Mouse (Mus musculus): ENCODE measurements around the gene Nbas.

Gene Nbas

GRCm38 (mm10) chr12:13452050-13452449, 183.1 kb downstream of the Nbas start:
- DNase-seq (ENCODE audit: low read depth, low spot score): no peak
- Histone ChIP-seq H3K27me3 (ENCODE audit: control insufficient read depth, insufficient read depth, low read length, poor library complexity, severe bottlenecking) (no peaks in the 10 kb centered on the region), H3K36me3 (ENCODE audit: control insufficient read depth, insufficient read depth, low read length, poor library complexity, severe bottlenecking) (no peaks in the 10 kb centered on the region)

- no peak for DNase-seq (ENCODE audit: low read depth, low spot score)
- Histone ChIP-seq H3K27me3 (ENCODE audit: control insufficient read depth, insufficient read depth, low read length, poor library complexity, severe bottlenecking) (no peaks in the 10 kb centered on the region), H3K36me3 (ENCODE audit: control insufficient read depth, insufficient read depth, low read length, poor library complexity, severe bottlenecking) (no peaks in the 10 kb centered on the region; the same call in 1 of the 2 replicates)
Observed at GRCm38 (mm10) chr12:13460223-13460853, 191.4 kb downstream of the Nbas start.

DNA sequence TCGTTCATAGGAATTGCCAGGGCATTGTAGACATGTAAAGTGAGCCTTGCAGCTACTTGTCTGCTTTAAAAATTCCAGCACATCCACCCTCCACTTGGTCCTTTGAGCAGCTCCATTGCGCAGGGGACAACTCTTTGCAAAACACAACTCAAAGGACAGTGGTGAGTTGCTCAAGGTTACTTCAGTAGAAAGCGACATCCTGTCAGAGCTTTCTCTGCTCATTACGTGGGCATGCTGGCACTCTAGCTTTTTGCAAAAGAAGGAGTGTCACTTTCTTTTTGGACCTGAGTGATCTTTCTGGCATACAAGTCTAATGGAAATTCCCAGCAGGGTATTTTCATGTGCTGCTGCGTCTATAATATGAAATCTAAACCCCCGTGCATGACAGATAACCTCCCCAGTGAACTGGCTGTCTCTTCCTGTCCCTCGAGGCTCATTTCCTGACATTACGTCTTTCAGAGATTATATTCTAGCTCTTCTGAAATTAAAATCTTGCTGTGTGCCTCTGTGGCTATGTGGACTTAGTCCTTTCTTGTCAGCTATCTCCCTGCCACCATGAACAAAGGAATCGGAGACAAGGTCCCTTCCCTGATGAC, 192.7 kb downstream of the Nbas start:
- Histone ChIP-seq H3K27me3 (ENCODE audit: control insufficient read depth, insufficient read depth, low read length, poor library complexity, severe bottlenecking) (no peaks in the 10 kb centered on the region), H3K36me3 (ENCODE audit: control insufficient read depth, insufficient read depth, low read length, poor library complexity, severe bottlenecking) (no peaks in the 10 kb centered on the region; the same call in 1 of the 2 replicates)
- DNase-seq (ENCODE audit: low read depth, low spot score): no peak

- H3K36me3 ChIP-seq (ENCODE audit: control insufficient read depth, insufficient read depth, low read length, poor library complexity, severe bottlenecking): no peaks in the 10 kb centered on the region; the same call in 1 of the 2 replicates
- no peaks in the 10 kb centered on the region for H3K27me3 ChIP-seq (ENCODE audit: control insufficient read depth, insufficient read depth, low read length, poor library complexity, severe bottlenecking)
- no peak for DNase-seq (ENCODE audit: low read depth, low spot score)
Observed at GRCm38 (mm10) chr12:13462397-13462796, 193.5 kb downstream of the Nbas start.

DNA sequence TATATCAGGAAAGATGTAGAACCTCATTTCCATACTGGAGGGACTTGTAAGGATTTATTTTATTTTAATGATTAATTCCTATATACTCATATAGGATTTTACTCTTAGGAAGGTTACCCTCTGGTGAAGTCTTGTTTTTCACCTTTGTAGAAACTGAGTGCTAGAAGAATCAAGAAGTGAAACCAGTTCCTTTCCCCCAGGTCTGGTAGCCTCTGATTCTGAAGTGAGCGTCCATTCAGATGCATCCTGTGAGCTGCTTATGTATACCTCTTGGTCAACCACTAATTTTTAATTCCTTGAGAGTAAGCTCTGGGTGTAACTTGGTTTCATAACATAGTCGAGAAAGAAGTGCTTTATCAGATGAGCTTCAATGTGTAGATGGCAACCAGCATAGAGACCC, 196.6 kb downstream of the Nbas start:
- peak; percentile 39 for DNase-seq (ENCODE audit: low read depth, low spot score)
- no peaks in the 10 kb centered on the region for H3K36me3 ChIP-seq (ENCODE audit: control insufficient read depth, insufficient read depth, low read length, poor library complexity, severe bottlenecking)

DNA sequence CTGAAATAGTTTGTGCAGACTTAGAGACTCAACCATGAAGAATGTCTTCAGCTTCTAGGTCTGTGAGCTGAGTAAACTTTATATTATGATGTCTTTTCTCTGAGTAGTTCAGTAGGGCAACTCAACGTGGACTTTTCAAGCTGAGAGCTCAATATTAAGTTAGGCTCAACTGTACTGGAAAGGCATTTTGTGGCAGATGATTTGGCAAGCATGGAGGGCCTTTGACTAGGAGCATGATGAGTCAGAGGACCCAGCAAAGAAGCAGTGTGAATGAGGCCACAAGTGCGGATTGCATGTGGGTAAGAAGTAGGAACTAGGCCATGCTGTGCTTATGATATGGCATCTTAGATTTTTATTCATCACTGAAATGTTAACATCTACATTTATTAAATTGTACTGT, 205.9 kb downstream of the Nbas start:
- DNase-seq (ENCODE audit: low read depth, low spot score): no peak
- Histone ChIP-seq H3K27me3 (ENCODE audit: control insufficient read depth, insufficient read depth, low read length, poor library complexity, severe bottlenecking) (no peaks in the 10 kb centered on the region), H3K36me3 (ENCODE audit: control insufficient read depth, insufficient read depth, low read length, poor library complexity, severe bottlenecking) (peaks cover 2% of the 10 kb centered on the region; the same call in 1 of the 2 replicates)

More for the DNA sequence above, 196.6 kb downstream of the Nbas start:
- H3K27me3 ChIP-seq (ENCODE audit: control insufficient read depth, insufficient read depth, low read length, poor library complexity, severe bottlenecking): no peaks in the 10 kb centered on the region

DNA sequence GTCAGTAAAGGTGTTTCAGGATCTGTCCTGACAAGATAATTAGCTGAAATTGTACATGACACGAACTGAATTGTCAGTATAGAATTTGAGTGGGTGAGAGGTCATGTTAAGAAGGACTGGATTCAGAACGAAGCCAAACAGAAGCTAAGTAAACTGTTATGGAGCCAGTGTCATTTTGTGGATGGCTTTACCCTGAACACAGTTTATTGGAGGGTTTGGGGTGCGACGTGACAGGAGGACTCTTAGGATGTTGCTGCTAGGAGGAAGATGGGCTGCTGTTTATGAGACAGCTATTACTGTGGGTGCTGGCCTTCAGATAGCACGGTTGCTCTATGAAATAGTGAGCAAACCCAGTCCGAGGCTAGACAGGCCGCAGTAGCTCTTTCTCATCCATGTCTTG, 210.2 kb downstream of the Nbas start:
- no peak for DNase-seq (ENCODE audit: low read depth, low spot score)
- Histone ChIP-seq H3K27me3 (ENCODE audit: control insufficient read depth, insufficient read depth, low read length, poor library complexity, severe bottlenecking) (no peaks in the 10 kb centered on the region), H3K36me3 (ENCODE audit: control insufficient read depth, insufficient read depth, low read length, poor library complexity, severe bottlenecking) (no peaks in the 10 kb centered on the region)

DNA sequence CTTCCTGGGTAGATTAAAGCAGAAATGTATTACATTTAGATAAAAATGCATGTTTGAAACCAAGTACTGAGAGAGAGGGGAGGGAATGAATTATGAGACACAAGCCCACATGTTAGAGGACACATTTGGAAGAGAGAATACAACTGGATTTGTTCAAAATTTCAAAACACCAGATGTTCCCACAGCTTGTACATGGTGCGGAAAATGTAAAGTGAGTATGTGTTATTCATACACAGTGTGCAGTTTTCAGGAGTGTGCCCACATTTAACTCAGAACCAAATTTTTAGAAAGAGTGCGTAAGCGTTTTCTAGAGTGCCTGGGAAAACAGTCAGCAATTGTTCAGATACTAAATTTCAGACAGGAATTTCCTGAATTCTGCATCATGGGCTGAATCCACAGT, 217.3 kb downstream of the Nbas start:
- Histone ChIP-seq H3K27me3 (ENCODE audit: control insufficient read depth, insufficient read depth, low read length, poor library complexity, severe bottlenecking) (no peaks in the 10 kb centered on the region), H3K36me3 (ENCODE audit: control insufficient read depth, insufficient read depth, low read length, poor library complexity, severe bottlenecking) (no peaks in the 10 kb centered on the region)
- DNase-seq (ENCODE audit: low read depth, low spot score): no peak

DNA sequence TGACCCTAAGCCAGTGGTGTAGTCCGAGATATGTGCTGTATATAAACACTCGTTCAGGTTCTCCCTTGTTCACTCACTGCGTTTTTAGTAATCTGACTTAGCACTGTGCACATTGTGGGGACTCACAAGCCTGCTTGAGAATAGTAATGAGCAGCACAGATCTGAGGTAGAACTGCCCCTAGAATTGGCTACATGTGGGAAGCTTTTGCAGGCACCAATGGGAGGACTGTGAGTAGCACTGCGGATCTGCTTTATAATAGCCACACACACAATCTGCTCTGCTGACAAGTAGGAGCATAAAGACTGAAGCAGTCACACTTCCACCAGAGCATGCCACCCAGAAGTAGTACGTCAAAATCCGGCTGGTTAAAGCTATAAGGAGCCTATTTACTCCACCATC, 228.3 kb downstream of the Nbas start:
- no peaks in the 10 kb centered on the region for H3K36me3 ChIP-seq (ENCODE audit: control insufficient read depth, insufficient read depth, low read length, poor library complexity, severe bottlenecking)
- no peaks in the 10 kb centered on the region for H3K27me3 ChIP-seq (ENCODE audit: control insufficient read depth, insufficient read depth, low read length, poor library complexity, severe bottlenecking)
- no peak for DNase-seq (ENCODE audit: low read depth, low spot score)

DNA sequence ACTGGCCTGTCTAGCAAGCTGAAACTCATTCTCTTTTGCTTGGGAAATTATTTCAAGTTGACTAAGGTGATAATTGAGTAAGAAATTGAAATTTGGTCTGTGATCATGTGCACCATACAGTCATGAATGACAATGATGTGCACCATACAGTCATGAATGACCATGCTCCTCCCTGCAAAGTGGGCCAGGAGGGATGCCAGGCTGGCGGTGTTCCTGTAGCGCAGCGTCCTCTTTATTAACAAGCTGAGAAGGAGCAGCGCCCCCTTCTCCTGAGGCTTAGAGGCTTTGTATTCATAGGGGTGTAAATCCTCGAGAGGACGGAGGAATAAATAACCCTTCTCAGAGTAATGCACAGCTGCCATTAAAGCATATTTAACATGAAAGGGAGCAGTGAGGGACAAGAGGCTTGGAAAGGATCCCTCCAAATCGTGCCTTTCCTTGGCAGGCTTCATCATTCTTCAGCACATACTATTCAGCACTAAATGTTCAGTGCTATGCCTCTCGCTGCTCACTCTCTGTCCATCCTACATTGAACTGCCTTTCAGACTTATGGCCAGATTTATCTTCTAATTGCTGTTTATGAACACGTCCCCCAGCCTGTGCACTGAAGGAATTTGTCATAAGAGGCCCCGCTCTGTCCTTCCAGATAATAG, 230.4 kb downstream of the Nbas start:
- Histone ChIP-seq H3K27me3 (ENCODE audit: control insufficient read depth, insufficient read depth, low read length, poor library complexity, severe bottlenecking) (no peaks in the 10 kb centered on the region), H3K36me3 (ENCODE audit: control insufficient read depth, insufficient read depth, low read length, poor library complexity, severe bottlenecking) (no peaks in the 10 kb centered on the region)
- no peak for DNase-seq (ENCODE audit: low read depth, low spot score)

DNA sequence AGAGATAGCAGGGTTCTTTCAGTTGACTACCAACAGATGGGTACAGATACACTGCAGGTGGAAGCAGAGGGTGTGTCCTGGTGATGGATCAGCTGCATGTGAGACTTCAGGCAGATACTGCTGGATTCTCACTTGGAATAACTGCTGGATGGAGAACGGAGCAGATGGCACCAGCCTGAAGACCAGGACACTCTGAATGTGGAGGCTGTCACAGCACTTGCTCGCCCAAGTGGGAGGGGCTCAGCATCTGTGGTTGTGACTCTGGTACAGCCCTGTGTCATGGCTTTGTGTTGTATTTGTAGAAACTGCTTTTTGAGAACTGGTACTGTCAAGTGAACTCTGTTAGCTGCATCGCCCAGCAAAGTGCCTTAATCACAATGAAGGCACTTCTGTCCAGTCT, 231.3 kb downstream of the Nbas start:
- H3K36me3 ChIP-seq (ENCODE audit: control insufficient read depth, insufficient read depth, low read length, poor library complexity, severe bottlenecking): no peaks in the 10 kb centered on the region
- no peak for DNase-seq (ENCODE audit: low read depth, low spot score)
- H3K27me3 ChIP-seq (ENCODE audit: control insufficient read depth, insufficient read depth, low read length, poor library complexity, severe bottlenecking): no peaks in the 10 kb centered on the region

- H3K36me3 ChIP-seq (ENCODE audit: control insufficient read depth, insufficient read depth, low read length, poor library complexity, severe bottlenecking): no peaks in the 10 kb centered on the region
- DNase-seq (ENCODE audit: low read depth, low spot score): no peak
- H3K27me3 ChIP-seq (ENCODE audit: control insufficient read depth, insufficient read depth, low read length, poor library complexity, severe bottlenecking): no peaks in the 10 kb centered on the region
Observed at GRCm38 (mm10) chr12:13504771-13505444, 236.0 kb downstream of the Nbas start.

- H3K27me3 ChIP-seq (ENCODE audit: control insufficient read depth, insufficient read depth, low read length, poor library complexity, severe bottlenecking): no peaks in the 10 kb centered on the region
- H3K36me3 ChIP-seq (ENCODE audit: control insufficient read depth, insufficient read depth, low read length, poor library complexity, severe bottlenecking): no peaks in the 10 kb centered on the region; the same call in 1 of the 2 replicates
- DNase-seq (ENCODE audit: low read depth, low spot score): no peak
Observed at GRCm38 (mm10) chr12:13518082-13518481, 249.1 kb downstream of the Nbas start.

DNA sequence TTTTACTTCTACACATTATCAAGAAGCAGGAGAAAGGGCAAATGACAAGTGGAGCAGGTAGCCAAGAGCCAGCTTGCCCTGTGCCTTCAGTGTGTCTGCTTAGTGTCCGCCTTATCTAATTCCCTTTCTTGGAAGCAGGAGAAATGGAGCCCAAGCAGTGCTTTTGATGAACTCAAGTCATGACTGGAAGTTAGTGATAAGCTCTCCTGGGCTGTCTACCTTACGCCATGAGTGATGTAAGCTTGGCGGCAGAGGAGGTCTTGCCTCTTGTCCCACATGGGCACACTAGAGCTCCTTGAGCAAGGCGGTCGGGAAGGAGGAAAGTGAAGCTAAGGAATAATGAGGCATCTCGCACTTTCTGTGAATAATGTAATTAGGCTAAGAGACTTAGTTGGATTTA, 250.5 kb downstream of the Nbas start:
- no peak for DNase-seq (ENCODE audit: low read depth, low spot score)
- Histone ChIP-seq H3K27me3 (ENCODE audit: control insufficient read depth, insufficient read depth, low read length, poor library complexity, severe bottlenecking) (no peaks in the 10 kb centered on the region), H3K36me3 (ENCODE audit: control insufficient read depth, insufficient read depth, low read length, poor library complexity, severe bottlenecking) (no peaks in the 10 kb centered on the region; the same call in 1 of the 2 replicates)

Measured in splenic B cell, adult 2 months (primary cell).